In genomic region chr19:10167112-10167511, GRCm38 (mm10) we compare ENCODE assay signal across 14 mouse cellular contexts.
"Had no signal": no experiment of that assay in that cellular context is flagged by ENCODE, and none has a peak within 500 bp of the region (broad histone marks: within the 10 kb centered on the region; RNA-seq: fewer than 3 reads in every experiment).

No protein-coding gene starts in this region.

- H3K27ac ChIP-seq: midbrain, embryonic 10.5 days; midbrain, embryonic 12.5 days; neural tube, embryonic 13.5 days; neural tube, embryonic 15.5 days had no signal

- H3K36me3 ChIP-seq: midbrain, embryonic 10.5 days; midbrain, embryonic 12.5 days; neural tube, embryonic 13.5 days; neural tube, embryonic 15.5 days had no signal

- H3K4me3 ChIP-seq: midbrain, embryonic 10.5 days; midbrain, embryonic 12.5 days; myocyte; neural tube, embryonic 13.5 days; neural tube, embryonic 15.5 days had no signal

- H3K9ac ChIP-seq: lung, embryonic 14.5 days; midbrain, embryonic 12.5 days; neural tube, embryonic 13.5 days; neural tube, embryonic 15.5 days had no signal

- DNase-seq: lung, adult 18-20 months; lung, embryonic 14.5 days; lung, postnatal 10 days; lung, postnatal 4 days; midbrain, embryonic 14.5 days; right cerebral cortex, postnatal 14 days; thymus, adult 18-20 months; thymus, postnatal 14 days; thymus, postnatal 36 days had no signal

- H3K4me1 ChIP-seq: midbrain, embryonic 12.5 days; neural tube, embryonic 13.5 days; neural tube, embryonic 15.5 days had no signal

- H3K9me3 ChIP-seq: midbrain, embryonic 12.5 days; neural tube, embryonic 13.5 days; neural tube, embryonic 15.5 days had no signal

- H3K27me3 ChIP-seq: midbrain, embryonic 12.5 days; neural tube, embryonic 13.5 days; neural tube, embryonic 15.5 days had no signal
